Mouse (Mus musculus): ENCODE measurements around the gene Tubb4b. TPM values are rescaled to one million over a fixed set of nuclear protein-coding genes. Genes with fewer than 3 reads are reported as not detected.

Gene Tubb4b
- total and polyA plus RNA-seq, 2 experiments from 2014 or later = 244 to 665 TPM

GRCm38 (mm10) chr2:25233421-25233820 is 8.9 kb upstream of the Tubb4b start:
- H3K4me2 ChIP-seq (ENCODE audit: low read depth, low read length) = no peak overlapping the region
- H3K4me3 ChIP-seq (ENCODE audit: low read depth, low read length) = no peak overlapping the region
- no peak for DNase-seq (ENCODE audit: low spot score)
- WGBS = 71% methylated on average over 4 of the region's 4 CpGs
- H3K36me3 ChIP-seq (replicated peaks; ENCODE audit: control insufficient read depth, insufficient read depth, low read length) = no peaks in the 10 kb centered on the region
- no peak overlapping the region for H3K27ac ChIP-seq (ENCODE audit: low read depth)
- H3K4me1 ChIP-seq (ENCODE audit: control insufficient read depth, insufficient read depth) = peaks cover 3% of the 10 kb centered on the region; the same call in 1 of the 2 replicates
- peaks cover 12% of the 10 kb centered on the region; the same call in 1 of the 2 replicates for H3K27me3 ChIP-seq (ENCODE audit: control insufficient read depth, insufficient read depth, low read length)
- ATAC-seq (ENCODE audit: insufficient read depth, low read depth) = no peak
- no peak overlapping the region for H3K9ac ChIP-seq (replicated peaks; ENCODE audit: low read depth, low read length)
- TF ChIP-seq CTCF (IDR thresholded peaks at IDR 0.05; ENCODE audit: low read depth) (no peak), EP300 (IDR thresholded peaks at IDR 0.05; ENCODE audit: low read depth) (no peak)
- no peaks in the 10 kb centered on the region for H3K9me3 ChIP-seq (replicated peaks; ENCODE audit: control insufficient read depth, low read length)

DNA sequence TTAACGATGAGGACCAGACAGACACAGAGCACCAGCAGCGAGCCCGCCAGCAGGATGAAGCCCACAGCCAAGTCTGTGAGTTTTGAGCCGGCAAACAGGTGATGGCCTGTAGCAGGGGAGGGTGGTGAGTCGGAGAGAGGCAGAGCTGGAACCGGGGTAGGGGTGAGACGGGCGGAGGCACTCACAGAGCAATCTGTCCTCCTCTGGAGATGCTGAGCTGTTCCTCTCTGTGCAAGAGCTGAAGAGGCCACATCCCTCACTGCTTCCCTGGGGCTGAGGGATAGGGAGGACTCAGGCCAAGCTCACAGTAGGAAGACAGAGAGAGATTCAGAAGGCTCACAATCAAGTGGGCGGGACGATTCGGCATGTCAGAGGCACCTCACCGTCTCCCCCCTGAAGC is 6.5 kb upstream of the Tubb4b start:
- Histone ChIP-seq H3K27ac (ENCODE audit: low read depth) (no peak overlapping the region), H3K9me3 (replicated peaks; ENCODE audit: control insufficient read depth, low read length) (no peaks in the 10 kb centered on the region), H3K27me3 (ENCODE audit: control insufficient read depth, insufficient read depth, low read length) (peaks cover 9% of the 10 kb centered on the region; the same call in 1 of the 2 replicates), H3K4me1 (ENCODE audit: control insufficient read depth, insufficient read depth) (peaks cover 9% of the 10 kb centered on the region), H3K4me2 (ENCODE audit: low read depth, low read length) (no peak overlapping the region), H3K4me3 (ENCODE audit: low read depth, low read length) (no peak overlapping the region), H3K36me3 (replicated peaks; ENCODE audit: control insufficient read depth, insufficient read depth, low read length) (no peaks in the 10 kb centered on the region), H3K9ac (replicated peaks; ENCODE audit: low read depth, low read length) (no peak overlapping the region)
- TF ChIP-seq EP300 (IDR thresholded peaks at IDR 0.05; ENCODE audit: low read depth) (no peak), CTCF (IDR thresholded peaks at IDR 0.05; ENCODE audit: low read depth) (no peak)
- ATAC-seq (ENCODE audit: insufficient read depth, low read depth) (no peak), DNase-seq (ENCODE audit: low spot score) (no peak)
- WGBS = 47% methylated on average over 12 of the region's 12 CpGs

DNA sequence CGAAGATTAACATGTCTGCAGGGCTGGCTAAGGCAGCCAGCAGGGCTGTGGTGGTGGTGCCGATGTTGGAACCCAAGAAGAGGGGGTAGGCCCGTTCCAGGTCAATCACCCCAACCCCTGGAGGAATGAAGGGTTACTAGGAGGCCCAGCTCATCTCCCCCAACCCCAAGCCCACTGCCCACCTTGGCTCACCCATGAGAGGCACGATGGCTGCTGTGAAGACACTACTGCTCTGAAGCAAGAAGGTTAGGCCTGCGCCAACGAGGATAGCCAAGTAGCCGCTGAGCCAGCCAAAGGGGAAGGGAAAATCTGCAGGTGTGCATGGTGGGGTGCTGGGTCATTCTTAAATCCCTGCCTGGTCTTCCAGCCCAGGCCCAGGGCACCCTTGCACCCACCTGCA is 6.1 kb upstream of the Tubb4b start:
- no peak overlapping the region for H3K27ac ChIP-seq (ENCODE audit: low read depth)
- ATAC-seq (ENCODE audit: insufficient read depth, low read depth) (no peak), DNase-seq (ENCODE audit: low spot score) (no peak)
- H3K36me3 ChIP-seq (replicated peaks; ENCODE audit: control insufficient read depth, insufficient read depth, low read length) = no peaks in the 10 kb centered on the region
- 62% methylated on average over 7 of the region's 7 CpGs for WGBS
- H3K4me3 ChIP-seq (ENCODE audit: low read depth, low read length) = no peak overlapping the region
- TF ChIP-seq EP300 (IDR thresholded peaks at IDR 0.05; ENCODE audit: low read depth) (no peak), CTCF (IDR thresholded peaks at IDR 0.05; ENCODE audit: low read depth) (no peak)
- peaks cover 8% of the 10 kb centered on the region; the same call in 1 of the 2 replicates for H3K27me3 ChIP-seq (ENCODE audit: control insufficient read depth, insufficient read depth, low read length)
- no peak overlapping the region for H3K4me2 ChIP-seq (ENCODE audit: low read depth, low read length)
- no peaks in the 10 kb centered on the region for H3K9me3 ChIP-seq (replicated peaks; ENCODE audit: control insufficient read depth, low read length)
- H3K9ac ChIP-seq (replicated peaks; ENCODE audit: low read depth, low read length) = no peak overlapping the region
- H3K4me1 ChIP-seq (ENCODE audit: control insufficient read depth, insufficient read depth) = peaks cover 13% of the 10 kb centered on the region

DNA sequence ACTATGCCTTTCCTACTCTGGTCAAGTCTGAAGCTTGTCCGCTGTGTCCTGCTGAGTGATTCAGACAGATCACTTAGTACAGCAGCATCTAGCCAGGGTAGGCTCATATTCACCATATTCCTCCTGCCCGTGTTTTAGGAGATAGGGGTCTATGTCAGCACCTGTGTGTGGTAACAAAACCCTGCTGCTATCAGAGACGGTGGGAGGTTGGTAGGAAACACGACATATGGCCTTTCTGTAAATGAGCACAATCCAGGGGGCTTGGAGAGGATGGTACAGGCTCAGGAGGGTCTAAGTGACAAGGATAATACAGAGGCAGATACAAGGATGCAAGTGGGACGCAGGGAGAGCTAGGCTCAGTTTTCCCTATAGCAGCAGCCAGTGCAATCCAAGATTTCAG is 5.1 kb upstream of the Tubb4b start:
- Histone ChIP-seq H3K9me3 (replicated peaks; ENCODE audit: control insufficient read depth, low read length) (no peaks in the 10 kb centered on the region), H3K36me3 (replicated peaks; ENCODE audit: control insufficient read depth, insufficient read depth, low read length) (no peaks in the 10 kb centered on the region), H3K27ac (ENCODE audit: low read depth) (no peak overlapping the region), H3K4me1 (ENCODE audit: control insufficient read depth, insufficient read depth) (peaks cover 15% of the 10 kb centered on the region), H3K9ac (replicated peaks; ENCODE audit: low read depth, low read length) (no peak overlapping the region), H3K27me3 (ENCODE audit: control insufficient read depth, insufficient read depth, low read length) (0 out of 2 replicates have a peak, but pooled peaks cover 5% of the 10 kb centered on the region), H3K4me2 (ENCODE audit: low read depth, low read length) (no peak overlapping the region), H3K4me3 (ENCODE audit: low read depth, low read length) (no peak overlapping the region)
- no peak for ATAC-seq (ENCODE audit: insufficient read depth, low read depth)
- TF ChIP-seq EP300 (IDR thresholded peaks at IDR 0.05; ENCODE audit: low read depth) (no peak), CTCF (IDR thresholded peaks at IDR 0.05; ENCODE audit: low read depth) (no peak)
- WGBS = 60% methylated on average over 5 of the region's 5 CpGs
- DNase-seq (ENCODE audit: low spot score) = no peak

DNA sequence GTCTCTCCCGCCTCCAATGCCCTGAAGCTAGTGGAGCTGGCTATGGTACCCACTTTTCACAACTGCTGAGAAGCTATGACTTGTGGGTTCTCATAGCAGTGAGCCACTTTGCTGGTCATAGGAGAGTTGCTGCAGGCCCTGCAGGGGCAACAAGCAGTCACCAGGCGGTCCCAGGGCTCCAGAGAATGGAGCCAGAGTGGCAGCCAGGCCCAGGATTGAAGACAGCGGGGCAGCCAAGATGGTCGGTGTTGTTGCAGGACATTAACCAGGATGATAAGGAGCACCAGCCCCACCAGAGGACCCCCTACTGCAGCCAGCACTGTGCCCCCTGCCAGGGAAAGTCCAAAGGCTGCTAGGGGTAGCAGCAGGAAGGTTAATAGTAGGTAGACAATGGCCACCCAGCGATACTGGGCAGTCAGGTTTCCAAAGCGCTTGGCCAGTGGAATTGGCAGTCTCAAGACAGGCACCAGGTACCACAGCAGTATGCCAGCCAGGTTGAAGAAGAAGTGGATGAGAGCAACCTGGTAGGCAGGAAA is 4.6 kb upstream of the Tubb4b start:
- no peaks in the 10 kb centered on the region for H3K36me3 ChIP-seq (replicated peaks; ENCODE audit: control insufficient read depth, insufficient read depth, low read length)
- no peak overlapping the region; the same call in 1 of the 2 replicates for H3K4me3 ChIP-seq (ENCODE audit: low read depth, low read length)
- H3K4me1 ChIP-seq (ENCODE audit: control insufficient read depth, insufficient read depth) = peaks cover 15% of the 10 kb centered on the region
- H3K27ac ChIP-seq (ENCODE audit: low read depth) = peak overlapping the region; percentile 85; the same call in 1 of the 2 replicates
- WGBS = 65% methylated on average over 6 of the region's 6 CpGs
- DNase-seq (ENCODE audit: low spot score) = no peak
- ATAC-seq (ENCODE audit: insufficient read depth, low read depth) = no peak
- H3K4me2 ChIP-seq (ENCODE audit: low read depth, low read length) = no peak overlapping the region; the same call in 1 of the 2 replicates
- H3K9me3 ChIP-seq (replicated peaks; ENCODE audit: control insufficient read depth, low read length) = no peaks in the 10 kb centered on the region
- TF ChIP-seq EP300 (IDR thresholded peaks at IDR 0.05; ENCODE audit: low read depth) (no peak), CTCF (IDR thresholded peaks at IDR 0.05; ENCODE audit: low read depth) (no peak)
- H3K27me3 ChIP-seq (ENCODE audit: control insufficient read depth, insufficient read depth, low read length) = 0 out of 2 replicates have a peak, but pooled peaks cover 5% of the 10 kb centered on the region
- no peak overlapping the region for H3K9ac ChIP-seq (replicated peaks; ENCODE audit: low read depth, low read length)

DNA sequence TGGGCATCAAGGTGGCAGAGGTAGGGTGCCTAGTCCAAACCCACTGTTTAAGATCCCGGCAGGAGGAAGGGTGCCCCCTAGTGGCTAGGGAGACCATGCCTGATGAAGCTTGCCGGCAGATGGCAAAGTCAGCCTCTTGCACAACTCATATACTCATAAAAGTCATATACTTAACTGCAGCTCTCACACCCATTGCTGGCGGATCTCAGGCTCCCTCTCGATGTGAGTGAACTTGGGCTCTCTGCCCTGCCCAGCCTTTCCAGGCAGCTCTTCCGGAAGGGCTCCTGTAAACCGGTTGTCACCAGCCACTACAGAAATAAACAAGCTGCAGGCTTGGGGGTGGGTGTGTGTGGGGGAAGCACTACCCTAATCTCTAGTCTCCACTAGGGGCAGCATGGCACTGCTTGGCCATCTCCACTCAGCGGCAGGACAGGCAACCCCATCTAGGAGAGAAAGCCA is 4.0 kb upstream of the Tubb4b start:
- Histone ChIP-seq H3K9me3 (replicated peaks; ENCODE audit: control insufficient read depth, low read length) (no peaks in the 10 kb centered on the region), H3K4me2 (ENCODE audit: low read depth, low read length) (peak overlapping the region; percentile 53), H3K27me3 (ENCODE audit: control insufficient read depth, insufficient read depth, low read length) (0 out of 2 replicates have a peak, but pooled peaks cover 5% of the 10 kb centered on the region), H3K4me3 (ENCODE audit: low read depth, low read length) (peak overlapping the region; percentile 27), H3K4me1 (ENCODE audit: control insufficient read depth, insufficient read depth) (peaks cover 17% of the 10 kb centered on the region), H3K27ac (ENCODE audit: low read depth) (peak overlapping the region; percentile 85), H3K9ac (replicated peaks; ENCODE audit: low read depth, low read length) (peak overlapping the region; percentile 4; the same call in 1 of the 2 replicates), H3K36me3 (replicated peaks; ENCODE audit: control insufficient read depth, insufficient read depth, low read length) (no peaks in the 10 kb centered on the region)
- WGBS = 1% methylated on average over 7 of the region's 7 CpGs
- ATAC-seq (ENCODE audit: insufficient read depth, low read depth) = peak; percentile 31
- DNase-seq (ENCODE audit: low spot score) = peak; percentile 93
- TF ChIP-seq CTCF (IDR thresholded peaks at IDR 0.05; ENCODE audit: low read depth) (peak; percentile 85), EP300 (IDR thresholded peaks at IDR 0.05; ENCODE audit: low read depth) (peak; percentile 65; the same call in 1 of the 2 replicates)

All from heart, postnatal 0 days (tissue).